Mouse (Mus musculus): ENCODE measurements around the gene Smoc1. TPM values are rescaled to one million over a fixed set of nuclear protein-coding genes. Genes with fewer than 3 reads are reported as not detected.

Smoc1 gene
- total and polyA plus RNA-seq, 3 experiments, result 4.8 to 8.0 (median 6.2) TPM

DNA sequence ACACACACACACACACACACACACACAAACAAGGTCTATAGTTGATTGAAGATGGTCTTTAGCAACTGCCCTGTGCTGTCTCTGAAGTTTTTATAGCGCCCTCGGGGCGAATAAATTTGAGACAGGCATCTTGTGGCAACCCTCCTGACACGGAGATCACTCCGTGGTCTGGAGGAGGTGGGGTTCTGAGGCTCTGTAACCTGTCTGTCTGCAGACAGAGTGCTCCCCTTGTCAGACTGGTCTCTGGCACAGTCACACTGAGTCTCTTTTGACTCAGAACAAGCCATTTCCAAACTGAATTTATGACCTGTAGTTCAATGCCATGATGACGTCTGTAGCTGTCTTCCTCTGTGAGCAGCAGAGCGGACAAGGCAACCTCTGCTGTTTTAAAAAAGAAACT is 75.1 kb downstream of the Smoc1 start:
- WGBS, result 80% methylated on average over 7 of the region's 7 CpGs
- Histone ChIP-seq H3K4me1 (ENCODE audit: control insufficient read depth, insufficient read depth, low read length) (no peaks in the 10 kb centered on the region), H3K27ac (no peak overlapping the region), H3K9ac (ENCODE audit: low read depth, low read length) (no peak overlapping the region), H3K79me2 (replicated peaks; ENCODE audit: control insufficient read depth, insufficient read depth, low read length) (no peaks in the 10 kb centered on the region), H3K36me3 (ENCODE audit: control insufficient read depth, insufficient read depth, low read length) (no peaks in the 10 kb centered on the region), H3K4me3 (no peak overlapping the region), H3K27me3 (ENCODE audit: control insufficient read depth, insufficient read depth, low read length) (no peaks in the 10 kb centered on the region)
- no peak for TF ChIP-seq POLR2A (IDR thresholded peaks at IDR 0.05; ENCODE audit: insufficient read depth, low read depth, low read length)
- TF ChIP-seq CTCF (IDR thresholded peaks at IDR 0.05), result no peak
- no peak for TF ChIP-seq EP300 (IDR thresholded peaks at IDR 0.05; ENCODE audit: insufficient read depth, low read depth, low read length)
- DNase-seq, result no peak
- intact Hi-C loops (cut with DNase I), result no loop called here

DNA sequence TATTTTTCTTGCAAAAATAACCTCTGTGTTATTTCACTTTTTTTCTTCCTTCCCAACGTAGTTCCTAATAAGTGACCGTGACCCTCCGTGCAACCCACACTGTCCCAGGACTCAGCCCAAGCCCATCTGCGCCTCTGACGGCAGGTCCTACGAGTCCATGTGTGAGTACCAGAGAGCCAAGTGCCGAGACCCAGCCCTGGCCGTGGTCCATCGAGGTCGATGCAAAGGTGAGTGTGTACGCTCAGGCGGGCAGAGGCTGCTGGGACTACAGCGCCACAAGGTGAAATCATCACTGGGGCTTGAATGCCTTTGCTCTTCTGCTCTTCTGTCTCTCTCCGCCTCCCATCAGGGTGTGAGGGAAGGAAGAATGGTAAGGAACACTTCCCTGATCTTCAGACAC is 77.9 kb downstream of the Smoc1 start:
- 91% methylated on average over 14 of the region's 14 CpGs for WGBS
- no peak for DNase-seq
- Histone ChIP-seq H3K79me2 (replicated peaks; ENCODE audit: control insufficient read depth, insufficient read depth, low read length) (no peaks in the 10 kb centered on the region), H3K27ac (no peak overlapping the region), H3K4me1 (ENCODE audit: control insufficient read depth, insufficient read depth, low read length) (no peaks in the 10 kb centered on the region), H3K9ac (ENCODE audit: low read depth, low read length) (no peak overlapping the region), H3K27me3 (ENCODE audit: control insufficient read depth, insufficient read depth, low read length) (no peaks in the 10 kb centered on the region), H3K4me3 (no peak overlapping the region), H3K36me3 (ENCODE audit: control insufficient read depth, insufficient read depth, low read length) (no peaks in the 10 kb centered on the region)
- no peak for TF ChIP-seq POLR2A (IDR thresholded peaks at IDR 0.05; ENCODE audit: insufficient read depth, low read depth, low read length)
- TF ChIP-seq EP300 (IDR thresholded peaks at IDR 0.05; ENCODE audit: insufficient read depth, low read depth, low read length), result no peak
- TF ChIP-seq CTCF (IDR thresholded peaks at IDR 0.05), result no peak
- intact Hi-C loops (cut with DNase I), result no loop called here

- Histone ChIP-seq H3K36me3 (ENCODE audit: control insufficient read depth, insufficient read depth, low read length) (no peaks in the 10 kb centered on the region), H3K79me2 (replicated peaks; ENCODE audit: control insufficient read depth, insufficient read depth, low read length) (no peaks in the 10 kb centered on the region), H3K4me1 (ENCODE audit: control insufficient read depth, insufficient read depth, low read length) (no peaks in the 10 kb centered on the region), H3K4me3 (no peak overlapping the region), H3K9ac (ENCODE audit: low read depth, low read length) (no peak overlapping the region), H3K27me3 (ENCODE audit: control insufficient read depth, insufficient read depth, low read length) (no peaks in the 10 kb centered on the region), H3K27ac (no peak overlapping the region)
- TF ChIP-seq POLR2A (IDR thresholded peaks at IDR 0.05; ENCODE audit: insufficient read depth, low read depth, low read length), result no peak
- TF ChIP-seq CTCF (IDR thresholded peaks at IDR 0.05), result no peak
- no peak for TF ChIP-seq EP300 (IDR thresholded peaks at IDR 0.05; ENCODE audit: insufficient read depth, low read depth, low read length)
- DNase-seq, result peak; percentile 53 to 72
- WGBS, result 66% methylated on average over 12 of the region's 12 CpGs
- intact Hi-C loops (cut with DNase I), result no loop called here
Observed at GRCm38 (mm10) chr12:81105721-81106633, 79.4 kb downstream of the Smoc1 start.

DNA sequence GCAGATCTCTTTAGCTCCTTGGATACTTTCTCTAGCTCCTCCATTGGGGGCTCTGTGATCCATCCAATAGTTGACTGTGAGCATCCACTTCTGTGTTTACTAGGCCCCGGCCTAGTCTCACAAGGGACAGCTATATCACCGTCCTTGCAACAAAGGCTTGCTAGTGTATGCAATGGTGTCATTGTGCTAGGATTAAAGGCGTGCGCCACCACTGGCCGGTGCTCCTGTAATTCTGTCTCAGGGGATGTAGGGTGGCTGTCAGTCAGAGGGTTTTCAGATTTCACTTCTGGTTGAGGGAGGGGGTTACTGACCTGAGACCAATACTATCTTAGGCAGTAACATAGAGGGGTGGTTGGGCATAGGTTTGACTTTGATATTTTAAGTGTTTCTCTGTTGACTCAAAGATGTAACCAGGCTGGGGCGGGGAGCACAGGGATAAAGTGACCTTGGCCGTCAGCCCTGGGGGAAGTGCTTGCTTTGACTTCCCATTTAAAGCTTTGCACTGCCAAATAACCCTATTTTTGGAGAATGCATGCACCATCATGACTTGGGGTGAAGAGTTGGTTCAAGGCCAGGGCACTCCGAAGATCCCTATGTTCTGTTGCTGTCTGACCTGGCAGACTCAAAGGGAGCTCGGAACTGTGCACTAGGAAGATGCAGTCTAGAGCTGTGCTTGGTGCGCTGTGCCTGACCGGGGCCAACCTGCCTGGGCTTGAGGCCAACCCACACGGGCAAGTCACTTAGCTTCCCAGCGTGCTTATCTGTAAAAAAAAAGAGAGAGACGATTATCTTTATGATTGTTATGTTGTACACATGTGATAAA is 80.9 kb downstream of the Smoc1 start:
- H3K4me3 ChIP-seq, result no peak overlapping the region
- no peak for DNase-seq
- H3K79me2 ChIP-seq (replicated peaks; ENCODE audit: control insufficient read depth, insufficient read depth, low read length), result no peaks in the 10 kb centered on the region
- intact Hi-C loops (cut with DNase I), result no loop called here
- H3K27me3 ChIP-seq (ENCODE audit: control insufficient read depth, insufficient read depth, low read length), result no peaks in the 10 kb centered on the region
- no peaks in the 10 kb centered on the region for H3K4me1 ChIP-seq (ENCODE audit: control insufficient read depth, insufficient read depth, low read length)
- TF ChIP-seq CTCF (IDR thresholded peaks at IDR 0.05) (no peak), EP300 (IDR thresholded peaks at IDR 0.05; ENCODE audit: insufficient read depth, low read depth, low read length) (no peak), POLR2A (IDR thresholded peaks at IDR 0.05; ENCODE audit: insufficient read depth, low read depth, low read length) (no peak)
- no peak overlapping the region for H3K9ac ChIP-seq (ENCODE audit: low read depth, low read length)
- no peak overlapping the region for H3K27ac ChIP-seq
- no peaks in the 10 kb centered on the region for H3K36me3 ChIP-seq (ENCODE audit: control insufficient read depth, insufficient read depth, low read length)
- WGBS, result 59% methylated on average over 14 of the region's 14 CpGs

DNA sequence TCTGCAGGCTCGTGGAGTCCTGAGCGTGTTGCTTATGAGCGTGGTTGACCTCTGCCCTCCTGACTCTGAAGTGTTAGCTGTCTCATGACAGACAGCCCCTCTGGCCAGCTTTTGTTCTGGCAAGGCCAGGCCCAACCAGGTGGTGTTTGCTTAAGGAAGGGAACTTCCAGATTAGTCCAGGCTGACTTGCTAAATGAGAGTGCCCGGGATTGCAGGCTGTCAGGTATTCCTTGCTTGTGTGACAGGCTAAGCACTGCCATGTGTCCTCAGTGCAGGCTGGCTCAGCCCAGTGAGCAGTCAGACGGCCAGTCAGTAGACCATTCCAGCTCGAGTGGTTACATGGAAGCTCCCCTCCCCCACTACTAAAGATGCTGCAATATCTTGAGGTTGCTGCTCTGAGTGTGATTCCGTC is 82.0 kb downstream of the Smoc1 start:
- H3K9ac ChIP-seq (ENCODE audit: low read depth, low read length), result no peak overlapping the region
- H3K4me1 ChIP-seq (ENCODE audit: control insufficient read depth, insufficient read depth, low read length), result no peaks in the 10 kb centered on the region
- H3K4me3 ChIP-seq, result no peak overlapping the region
- no peaks in the 10 kb centered on the region for H3K79me2 ChIP-seq (replicated peaks; ENCODE audit: control insufficient read depth, insufficient read depth, low read length)
- no peaks in the 10 kb centered on the region for H3K36me3 ChIP-seq (ENCODE audit: control insufficient read depth, insufficient read depth, low read length)
- 37% methylated on average over 7 of the region's 7 CpGs for WGBS
- H3K27me3 ChIP-seq (ENCODE audit: control insufficient read depth, insufficient read depth, low read length), result no peaks in the 10 kb centered on the region
- intact Hi-C loops (cut with DNase I), result no loop called here
- DNase-seq, result peak in 1 of 2 experiments; percentile 14
- H3K27ac ChIP-seq, result no peak overlapping the region
- TF ChIP-seq POLR2A (IDR thresholded peaks at IDR 0.05; ENCODE audit: insufficient read depth, low read depth, low read length) (no peak), EP300 (IDR thresholded peaks at IDR 0.05; ENCODE audit: insufficient read depth, low read depth, low read length) (no peak), CTCF (IDR thresholded peaks at IDR 0.05) (no peak)
